Mouse (Mus musculus) forebrain, postnatal 0 days (tissue): ENCODE measurements at regions not wholly inside any gene's neighbourhood (a gene's known extent, or its start where the extent isn't known, plus 50 kb on each side); places are given as distances from the start of the nearest gene placed in this dataset.
A peak's percentile ranks its signal among the peaks of the same experiment; 100 is the strongest.

Experiments used
- ATAC-seq: fragments of 200-750 bp; cut with Nextera tagmentation; 2 replicates; pipeline ENCODE4 v1.8.0; 2017; ENCODE audit warnings: mild to moderate bottlenecking, moderate library complexity
- DNase-seq: peaks from one replicate; pipeline ENCODE4 v3.0.0-alpha.2; 2015
- H3K27ac ChIP-seq: fragments of 300-500 bp; sonication (generic); 2 replicates; pipeline ENCODE4 v1.5.1; 2014; ENCODE audit warnings: low read depth, mild to moderate bottlenecking, antibody characterized with exemption, low read length, moderate library complexity, mixed read lengths
- H3K27me3 ChIP-seq: fragments of 300-500 bp; sonication (generic); 2 replicates; pipeline ENCODE4 v1.6.1; 2014; ENCODE audit warnings: mild to moderate bottlenecking, low read length, mixed read lengths; ENCODE audit not compliant: insufficient read depth
- H3K36me3 ChIP-seq: fragments of 300-500 bp; sonication (generic); 2 replicates; pipeline ENCODE4 v1.6.1; 2014; ENCODE audit warnings: mild to moderate bottlenecking, moderate library complexity; ENCODE audit not compliant: insufficient read depth
- H3K4me1 ChIP-seq: fragments of 300-500 bp; sonication (generic); 2 replicates; pipeline ENCODE4 v1.6.1; 2014; ENCODE audit warnings: antibody characterized with exemption; ENCODE audit not compliant: insufficient read depth
- H3K4me2 ChIP-seq: fragments of 300-500 bp; sonication (generic); 2 replicates; pipeline ENCODE4 v1.6.1; 2014; ENCODE audit warnings: low read depth, mild to moderate bottlenecking, moderate library complexity
- H3K4me3 ChIP-seq: fragments of 300-500 bp; sonication (generic); 2 replicates; pipeline ENCODE4 v1.5.1; 2014; ENCODE audit warnings: low read depth, low read length, mixed read lengths
- H3K9ac ChIP-seq: fragments of 300-500 bp; sonication (generic); 2 replicates; pipeline ENCODE4 v1.6.1; 2014; ENCODE audit warnings: mild to moderate bottlenecking
- H3K9me3 ChIP-seq: fragments of 300-500 bp; sonication (generic); 2 replicates; pipeline ENCODE4 v1.6.1; 2016; ENCODE audit warnings: low read length
- CTCF ChIP-seq: sonication (generic); IDR thresholded peaks from 2 replicates; pipeline ENCODE4 v1.5.1; 2016; ENCODE audit warnings: antibody characterized with exemption, control low read depth, low read depth
- whole genome bisulfite sequencing: fragments of 180-500 bp; shearing (Covaris S2); extraction: QIAGEN DNeasy Blood & Tissue Kit; methylation state at CpG from one replicate; pipeline ENCODE4 v1.1.7; 2014; 5-methylcytosine and 5-hydroxymethylcytosine counted together

DNA sequence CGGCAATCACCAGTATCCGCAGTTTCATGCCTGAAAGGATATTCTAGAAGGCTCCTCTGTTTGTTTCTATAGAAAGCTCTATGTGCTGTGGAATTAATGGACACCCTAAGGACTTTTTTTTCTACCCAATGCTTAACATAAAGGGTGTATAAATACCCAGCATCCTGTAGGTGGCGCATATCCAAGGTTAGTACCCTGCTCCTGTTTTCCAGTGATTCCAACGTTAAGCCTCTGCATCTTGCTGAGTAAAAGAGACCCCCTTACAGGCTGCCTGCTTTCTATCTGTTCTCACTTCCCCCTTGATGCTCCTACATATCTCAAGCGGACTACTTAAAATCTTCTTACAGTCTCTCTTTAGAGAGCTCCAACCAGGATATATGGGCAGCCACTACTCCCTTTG lies 221.5 kb upstream of the Cntnap4 start:
- Histone ChIP-seq H3K9me3 (no peaks in the 10 kb centered on the region), H3K4me2 (no peak overlapping the region; the same call in 1 of the 2 replicates)
- peak; percentile 64 for TF ChIP-seq CTCF

DNA sequence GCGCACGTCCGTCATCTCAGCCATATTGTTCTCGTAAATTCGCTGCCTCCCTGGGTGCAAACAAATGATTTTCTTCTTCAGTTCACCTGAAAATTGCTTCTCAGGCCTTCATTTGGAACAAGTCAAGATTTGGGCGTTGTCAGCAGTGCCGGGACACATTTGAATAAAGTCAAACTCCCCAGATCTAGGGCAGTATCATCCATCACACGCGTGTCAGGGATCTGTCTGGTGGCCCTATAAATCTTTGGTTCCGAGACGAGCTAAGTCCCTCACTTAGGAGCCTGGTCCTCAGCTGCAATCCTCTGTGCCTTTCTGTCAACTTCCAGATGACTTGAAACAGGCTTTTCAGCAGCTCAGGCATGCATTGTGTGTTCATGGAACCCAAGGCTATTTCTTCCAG lies 236.7 kb upstream of the Cntnap4 start:
- Histone ChIP-seq H3K9ac (no peak overlapping the region), H3K4me3 (no peak overlapping the region), H3K9me3 (no peaks in the 10 kb centered on the region), H3K27ac (no peak overlapping the region), H3K4me2 (peak overlapping the region; percentile 13; the same call in 1 of the 2 replicates), H3K36me3 (no peaks in the 10 kb centered on the region), H3K4me1 (no peaks in the 10 kb centered on the region), H3K27me3 (no peaks in the 10 kb centered on the region)
- DNase-seq (peak; percentile 21), ATAC-seq (no peak)
- 58% methylated on average over 11 of the region's 11 CpGs for WGBS
- TF ChIP-seq CTCF = no peak

More for the DNA sequence above, 221.5 kb upstream of the Cntnap4 start:
- H3K4me3 ChIP-seq = no peak overlapping the region
- H3K36me3 ChIP-seq = no peaks in the 10 kb centered on the region
- H3K4me1 ChIP-seq = no peaks in the 10 kb centered on the region
- 17% methylated on average over 5 of the region's 5 CpGs for WGBS
- DNase-seq = peak; percentile 79
- no peak overlapping the region for H3K27ac ChIP-seq
- no peak overlapping the region for H3K9ac ChIP-seq
- H3K27me3 ChIP-seq = no peaks in the 10 kb centered on the region
- ATAC-seq = peak; percentile 62

DNA sequence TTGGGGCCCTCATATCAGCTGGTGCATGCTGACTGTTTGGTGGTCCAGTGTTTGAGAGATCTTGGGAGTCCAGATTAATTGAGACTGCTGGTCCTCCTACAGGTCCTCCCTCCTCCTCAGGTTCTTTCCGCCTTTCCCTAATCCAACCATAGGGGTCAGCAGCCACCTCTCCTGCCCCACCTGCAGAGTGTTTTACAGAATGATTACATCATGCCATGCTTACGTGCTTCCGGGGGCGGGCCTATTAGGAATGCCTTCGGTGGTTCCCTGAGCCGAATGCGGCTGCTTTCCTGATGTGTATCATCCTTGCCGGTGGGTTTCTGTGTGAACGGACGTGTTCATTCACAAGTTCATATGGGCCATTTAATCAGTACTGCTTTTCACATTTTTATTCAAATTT lies 237.8 kb upstream of the Cntnap4 start:
- Histone ChIP-seq H3K4me3 (no peak overlapping the region), H3K9ac (no peak overlapping the region), H3K9me3 (no peaks in the 10 kb centered on the region), H3K36me3 (no peaks in the 10 kb centered on the region), H3K4me1 (no peaks in the 10 kb centered on the region), H3K4me2 (no peak overlapping the region), H3K27me3 (no peaks in the 10 kb centered on the region), H3K27ac (no peak overlapping the region)
- no peak for TF ChIP-seq CTCF
- no peak for ATAC-seq
- DNase-seq = no peak
- 89% methylated on average over 10 of the region's 10 CpGs for WGBS

DNA sequence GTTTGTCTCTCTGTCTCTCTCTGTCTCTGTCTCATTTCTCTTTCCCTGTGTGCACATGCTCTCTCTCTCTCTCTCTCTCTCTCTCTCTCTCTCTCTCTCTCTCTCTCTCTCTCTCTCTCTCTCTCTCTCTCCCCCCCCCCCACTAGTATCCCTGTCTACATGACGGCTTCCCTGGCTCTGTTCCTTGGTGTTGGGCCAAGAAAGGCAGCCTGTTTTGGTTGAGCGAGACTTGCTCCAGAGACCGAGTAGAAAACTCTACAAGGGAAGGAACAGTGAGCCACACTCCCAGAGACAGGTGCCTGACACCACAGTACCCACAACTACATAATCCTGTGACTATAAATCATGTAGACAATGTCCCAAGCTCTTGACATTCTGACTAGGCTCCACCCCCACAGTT lies 260.0 kb upstream of the Cntnap4 start:
- Histone ChIP-seq H3K4me3 (no peak overlapping the region), H3K4me1 (no peaks in the 10 kb centered on the region), H3K27me3 (no peaks in the 10 kb centered on the region), H3K27ac (no peak overlapping the region), H3K9ac (no peak overlapping the region), H3K9me3 (no peaks in the 10 kb centered on the region), H3K36me3 (no peaks in the 10 kb centered on the region), H3K4me2 (no peak overlapping the region)
- DNase-seq (peak; percentile 36), ATAC-seq (no peak)
- 27% methylated on average over 3 of the region's 3 CpGs for WGBS
- no peak for TF ChIP-seq CTCF

DNA sequence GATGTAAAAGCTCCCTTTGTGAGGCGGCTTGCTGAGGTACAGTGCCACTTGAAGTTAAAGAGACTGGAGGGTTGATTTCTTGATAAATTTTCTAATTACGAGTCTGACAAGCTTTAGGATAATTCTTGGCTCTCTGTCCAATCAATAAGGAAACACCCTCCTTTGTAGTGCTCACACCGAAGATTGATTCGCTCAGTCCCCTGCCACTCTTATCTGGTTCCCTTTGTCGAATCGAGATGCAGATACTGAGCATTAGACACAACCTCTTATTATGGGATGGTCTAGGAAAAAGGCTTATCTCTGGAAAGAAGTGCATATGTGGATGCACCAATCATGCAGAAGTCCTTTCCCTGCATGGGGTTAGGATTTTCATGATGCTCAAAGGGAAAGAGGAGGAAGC lies 261.5 kb upstream of the Cntnap4 start:
- Histone ChIP-seq H3K27ac (no peak overlapping the region), H3K36me3 (no peaks in the 10 kb centered on the region), H3K4me2 (no peak overlapping the region), H3K27me3 (no peaks in the 10 kb centered on the region), H3K4me1 (no peaks in the 10 kb centered on the region), H3K9me3 (no peaks in the 10 kb centered on the region), H3K4me3 (no peak overlapping the region), H3K9ac (no peak overlapping the region)
- DNase-seq (peak; percentile 46), ATAC-seq (peak; percentile 76)
- TF ChIP-seq CTCF = no peak
- whole genome bisulfite sequencing = 57% methylated on average over 6 of the region's 6 CpGs

DNA sequence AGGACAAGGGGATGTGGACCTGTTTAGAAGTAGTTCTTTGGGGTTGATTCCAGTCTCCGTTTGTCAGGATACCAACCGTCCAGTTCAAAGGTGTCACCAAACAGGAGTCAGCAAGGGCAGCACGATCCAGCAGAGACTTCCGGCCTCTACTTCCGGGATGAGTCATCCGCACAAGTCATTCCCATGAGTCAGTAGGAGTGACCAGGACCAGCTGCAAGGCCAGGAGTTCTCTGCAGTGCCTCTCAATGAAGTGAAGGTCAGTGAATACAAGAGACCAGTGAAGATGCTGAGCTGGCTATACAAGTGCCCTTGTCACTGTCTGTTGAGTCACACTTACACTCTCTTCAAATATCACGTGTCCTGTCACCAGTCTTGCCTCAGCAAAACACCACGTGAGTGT lies 272.8 kb upstream of the Cntnap4 start:
- DNase-seq = no peak
- no peak overlapping the region for H3K4me3 ChIP-seq
- H3K4me2 ChIP-seq = no peak overlapping the region
- no peaks in the 10 kb centered on the region for H3K36me3 ChIP-seq
- no peak overlapping the region for H3K27ac ChIP-seq
- no peak for ATAC-seq
- no peaks in the 10 kb centered on the region for H3K4me1 ChIP-seq
- no peaks in the 10 kb centered on the region for H3K27me3 ChIP-seq
- H3K9me3 ChIP-seq = no peaks in the 10 kb centered on the region
- no peak for TF ChIP-seq CTCF
- no peak overlapping the region for H3K9ac ChIP-seq
- 91% methylated on average over 8 of the region's 8 CpGs for WGBS

DNA sequence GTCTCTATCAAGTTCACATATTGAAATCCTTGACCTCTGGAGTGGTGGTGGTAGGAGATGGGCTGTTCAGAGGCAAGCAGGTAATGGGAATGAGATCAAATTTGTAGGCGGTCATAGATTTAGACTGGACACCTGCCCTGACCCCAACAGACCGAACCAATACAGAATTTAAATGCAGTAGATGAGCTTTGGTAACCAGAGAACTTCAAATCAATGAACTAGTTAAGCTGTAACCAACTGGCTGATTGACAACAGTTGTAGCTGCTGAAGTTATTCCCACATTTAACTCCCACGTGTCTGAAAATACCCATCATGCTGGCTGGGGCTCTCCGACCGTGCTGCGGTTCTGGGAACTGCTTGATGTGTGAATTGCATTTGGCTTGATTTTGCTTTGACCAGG lies 268.5 kb upstream of the Gm6793 start:
- Histone ChIP-seq H3K4me1 (no peaks in the 10 kb centered on the region), H3K4me3 (no peak overlapping the region), H3K9ac (no peak overlapping the region), H3K9me3 (no peaks in the 10 kb centered on the region), H3K4me2 (no peak overlapping the region), H3K36me3 (no peaks in the 10 kb centered on the region), H3K27ac (no peak overlapping the region), H3K27me3 (no peaks in the 10 kb centered on the region)
- no peak for ATAC-seq
- no peak for TF ChIP-seq CTCF
- WGBS = 87% methylated on average over 6 of the region's 6 CpGs
- DNase-seq = no peak

DNA sequence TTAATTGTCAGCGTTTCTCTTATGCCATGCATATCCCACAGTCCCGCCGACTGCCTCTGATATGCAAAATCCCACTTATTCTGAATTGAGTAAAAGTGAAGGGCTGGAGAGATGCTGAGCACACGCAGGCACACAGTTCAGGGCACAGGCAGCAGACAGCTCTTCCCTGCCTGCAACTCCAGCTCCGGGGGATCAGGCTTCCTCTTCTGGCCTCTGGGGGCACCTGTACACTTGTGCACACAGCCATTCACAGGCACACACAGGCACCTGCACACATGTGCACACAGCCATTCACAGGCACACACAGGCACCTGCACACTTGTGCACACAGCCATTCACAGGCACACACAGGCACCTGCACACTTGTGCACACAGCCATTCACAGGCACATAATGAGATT lies 254.8 kb upstream of the Gm6793 start:
- H3K36me3 ChIP-seq = no peaks in the 10 kb centered on the region
- ATAC-seq = peak; percentile 52; the same call in 1 of the 2 replicates
- H3K4me3 ChIP-seq = no peak overlapping the region
- H3K9ac ChIP-seq = no peak overlapping the region
- no peaks in the 10 kb centered on the region for H3K27me3 ChIP-seq
- WGBS = 11% methylated on average over 5 of the region's 5 CpGs
- TF ChIP-seq CTCF = peak; percentile 40
- H3K4me2 ChIP-seq = 0 out of 2 replicates have a peak overlapping the region, but pooled peaks have one; percentile 0
- no peaks in the 10 kb centered on the region for H3K9me3 ChIP-seq
- DNase-seq = no peak
- H3K4me1 ChIP-seq = no peaks in the 10 kb centered on the region; the same call in 1 of the 2 replicates
- peak overlapping the region; percentile 62 for H3K27ac ChIP-seq
